Mouse (Mus musculus) erythroblast, embryonic 14.5 days (primary cell): ENCODE results near the gene BC034090. TPM values are rescaled to one million over a fixed set of nuclear protein-coding genes. Genes with fewer than 3 reads are reported as not detected.

Source experiments
- H3K27me3 ChIP-seq: 2 replicates; pipeline ENCODE4 v1.6.1; 2012; ENCODE audit warnings: inconsistent platforms; ENCODE audit not compliant: control insufficient read depth
- H3K36me3 ChIP-seq: 2 replicates; pipeline ENCODE4 v1.6.1; 2012; ENCODE audit warnings: mild to moderate bottlenecking, inconsistent platforms; ENCODE audit not compliant: control insufficient read depth
- H3K4me1 ChIP-seq: 2 replicates; pipeline ENCODE4 v1.6.1; 2012; ENCODE audit warnings: inconsistent platforms; ENCODE audit not compliant: control insufficient read depth
- H3K4me3 ChIP-seq: replicated peaks from 2 replicates; pipeline ENCODE3; 2012; ENCODE audit warnings: moderate library complexity, mild to moderate bottlenecking, inconsistent platforms
- H3K9me3 ChIP-seq: 2 replicates; pipeline ENCODE4 v1.6.1; 2012; ENCODE audit warnings: low read length, inconsistent platforms, mixed read lengths; ENCODE audit not compliant: control insufficient read depth
- GATA1 ChIP-seq: IDR thresholded peaks from 2 replicates; pipeline ENCODE4 v1.6.1; 2012; ENCODE audit warnings: low read length, inconsistent platforms, mixed read lengths
- TAL1 ChIP-seq: IDR thresholded peaks from 3 replicates; pipeline ENCODE4 v1.6.1; 2012; ENCODE audit warnings: low read length, inconsistent platforms, mixed read lengths
- polyA plus RNA-seq: library from polyadenylated mRNA; stranded (reverse); fragments of >175 nt; gene quantifications from 2 replicates; pipeline ENCODE4 v1.2.3, GENCODE M21; 2012

Gene BC034090
- polyA plus RNA-seq, 1 experiment = not detected

GRCm38 (mm10) chr1:155237390-155237789 is 6.9 kb downstream of the BC034090 start:
- no peaks in the 10 kb centered on the region for H3K9me3 ChIP-seq
- H3K27me3 ChIP-seq = peaks cover 18% of the 10 kb centered on the region
- no peaks in the 10 kb centered on the region for H3K36me3 ChIP-seq
- TF ChIP-seq TAL1 = no peak
- TF ChIP-seq GATA1 = no peak
- no peak overlapping the region for H3K4me3 ChIP-seq
- peaks cover 3% of the 10 kb centered on the region; the same call in 1 of the 2 replicates for H3K4me1 ChIP-seq

GRCm38 (mm10) chr1:155236306-155237024 is 7.8 kb downstream of the BC034090 start:
- no peak for TF ChIP-seq TAL1
- TF ChIP-seq GATA1 = no peak
- Histone ChIP-seq H3K4me1 (peaks cover 3% of the 10 kb centered on the region; the same call in 1 of the 2 replicates), H3K27me3 (peaks cover 9% of the 10 kb centered on the region), H3K9me3 (no peaks in the 10 kb centered on the region), H3K36me3 (no peaks in the 10 kb centered on the region), H3K4me3 (no peak overlapping the region)

- Histone ChIP-seq H3K9me3 (no peaks in the 10 kb centered on the region), H3K36me3 (no peaks in the 10 kb centered on the region), H3K4me1 (peaks cover 3% of the 10 kb centered on the region; the same call in 1 of the 2 replicates), H3K27me3 (peaks cover 5% of the 10 kb centered on the region; the same call in 1 of the 2 replicates), H3K4me3 (no peak overlapping the region)
- TF ChIP-seq GATA1 = no peak
- no peak for TF ChIP-seq TAL1
Observed at GRCm38 (mm10) chr1:155235641-155236040, 8.6 kb downstream of the BC034090 start.

GRCm38 (mm10) chr1:155233931-155234607 is 10.2 kb downstream of the BC034090 start:
- H3K4me3 ChIP-seq = no peak overlapping the region
- H3K9me3 ChIP-seq = no peaks in the 10 kb centered on the region
- H3K4me1 ChIP-seq = peaks cover 3% of the 10 kb centered on the region; the same call in 1 of the 2 replicates
- no peaks in the 10 kb centered on the region for H3K36me3 ChIP-seq
- peaks cover 5% of the 10 kb centered on the region; the same call in 1 of the 2 replicates for H3K27me3 ChIP-seq
- no peak for TF ChIP-seq GATA1
- TF ChIP-seq TAL1 = no peak

GRCm38 (mm10) chr1:155233378-155233777 is 10.9 kb downstream of the BC034090 start:
- H3K36me3 ChIP-seq = no peaks in the 10 kb centered on the region

GRCm38 (mm10) chr1:155232786-155233185 is 11.5 kb downstream of the BC034090 start:
- TF ChIP-seq GATA1 = no peak
- no peak for TF ChIP-seq TAL1
- Histone ChIP-seq H3K36me3 (no peaks in the 10 kb centered on the region), H3K4me1 (peaks cover 3% of the 10 kb centered on the region; the same call in 1 of the 2 replicates), H3K4me3 (no peak overlapping the region), H3K9me3 (no peaks in the 10 kb centered on the region), H3K27me3 (0 out of 2 replicates have a peak, but pooled peaks cover 1% of the 10 kb centered on the region)

More at GRCm38 (mm10) chr1:155233378-155233777, 10.9 kb downstream of the BC034090 start:
- Histone ChIP-seq H3K27me3 (peaks cover 5% of the 10 kb centered on the region; the same call in 1 of the 2 replicates), H3K4me1 (peaks cover 3% of the 10 kb centered on the region; the same call in 1 of the 2 replicates), H3K9me3 (no peaks in the 10 kb centered on the region), H3K4me3 (no peak overlapping the region)
- TF ChIP-seq TAL1 = no peak
- no peak for TF ChIP-seq GATA1

- H3K4me3 ChIP-seq = no peak overlapping the region
- H3K4me1 ChIP-seq = peaks cover 3% of the 10 kb centered on the region; the same call in 1 of the 2 replicates
- H3K9me3 ChIP-seq = no peaks in the 10 kb centered on the region
- no peaks in the 10 kb centered on the region for H3K27me3 ChIP-seq
- H3K36me3 ChIP-seq = no peaks in the 10 kb centered on the region
- no peak for TF ChIP-seq GATA1
- no peak for TF ChIP-seq TAL1
Observed at GRCm38 (mm10) chr1:155232385-155232784, 11.9 kb downstream of the BC034090 start.

- TF ChIP-seq TAL1 (no peak), GATA1 (no peak)
- H3K27me3 ChIP-seq = no peaks in the 10 kb centered on the region
- H3K36me3 ChIP-seq = no peaks in the 10 kb centered on the region
- H3K4me3 ChIP-seq = no peak overlapping the region
- no peaks in the 10 kb centered on the region for H3K9me3 ChIP-seq
- H3K4me1 ChIP-seq = peaks cover 3% of the 10 kb centered on the region; the same call in 1 of the 2 replicates
Observed at GRCm38 (mm10) chr1:155229464-155230411, 14.5 kb downstream of the BC034090 start.
